Mouse (Mus musculus) intestine, postnatal 0 days (tissue): Measurements from ENCODE around the gene Aspscr1. TPM values are rescaled to one million over a fixed set of nuclear protein-coding genes. Genes with fewer than 3 reads are reported as not detected.

Experiments
- ATAC-seq: fragments of 200-750 bp; cut with Nextera tagmentation; 2 replicates; pipeline ENCODE4 v1.8.0; 2017; ENCODE audit warnings: mild to moderate bottlenecking, moderate TSS enrichment, moderate library complexity
- H3K27ac ChIP-seq: fragments of 300-500 bp; sonication (generic); 2 replicates; pipeline ENCODE4 v1.5.1; 2014; ENCODE audit warnings: mild to moderate bottlenecking, low read depth, low read length, moderate library complexity
- H3K27me3 ChIP-seq: fragments of 300-500 bp; sonication (generic); replicated peaks from 2 replicates; pipeline ENCODE4 v1.6.1; 2014; ENCODE audit warnings: low read length, mixed read lengths; ENCODE audit not compliant: control insufficient read depth, insufficient read depth
- H3K36me3 ChIP-seq: fragments of 300-500 bp; sonication (generic); 2 replicates; pipeline ENCODE4 v1.6.1; 2014; ENCODE audit warnings: mild to moderate bottlenecking, moderate library complexity; ENCODE audit not compliant: control insufficient read depth, insufficient read depth
- H3K4me1 ChIP-seq: fragments of 300-500 bp; sonication (generic); replicated peaks from 2 replicates; pipeline ENCODE4 v1.6.1; 2014; ENCODE audit warnings: antibody characterized with exemption, low read length, mixed read lengths; ENCODE audit not compliant: control insufficient read depth, insufficient read depth
- H3K4me2 ChIP-seq: fragments of 300-500 bp; sonication (generic); replicated peaks from 2 replicates; pipeline ENCODE4 v1.6.1; 2014; ENCODE audit warnings: low read depth, mild to moderate bottlenecking, moderate library complexity
- H3K4me3 ChIP-seq: fragments of 300-500 bp; sonication (generic); 2 replicates; pipeline ENCODE4 v1.5.1; 2014; ENCODE audit warnings: low read depth, low read length
- H3K9ac ChIP-seq: fragments of 300-500 bp; sonication (generic); 2 replicates; pipeline ENCODE4 v1.6.1; 2014; ENCODE audit warnings: mild to moderate bottlenecking, low read depth, low read length
- H3K9me3 ChIP-seq: fragments of 300-500 bp; sonication (generic); 2 replicates; pipeline ENCODE4 v1.6.1; 2016; ENCODE audit warnings: mixed run types; ENCODE audit not compliant: control insufficient read depth
- CTCF ChIP-seq: sonication (generic); IDR thresholded peaks from 2 replicates; pipeline ENCODE4 v1.5.1; 2016; ENCODE audit warnings: low read depth, mild to moderate bottlenecking, control low read depth, antibody characterized with exemption, moderate library complexity
- WGBS: fragments of 180-500 bp; shearing (Covaris S2); extraction: QIAGEN DNeasy Blood & Tissue Kit; methylation state at CpG from one replicate; pipeline ENCODE4 v1.1.7; 2014; 5-methylcytosine and 5-hydroxymethylcytosine counted together
- polyA plus RNA-seq: library from polyadenylated mRNA; unstranded; fragments of >200 nt; fragmentation: Nextera tagmentation; extraction: Ambion mirVana; gene quantifications from 2 replicates; pipeline ENCODE4 v1.2.1, GENCODE M21; 2015

Gene Aspscr1
- polyA plus RNA-seq, 1 experiment from 2014 or later = 105 TPM

DNA sequence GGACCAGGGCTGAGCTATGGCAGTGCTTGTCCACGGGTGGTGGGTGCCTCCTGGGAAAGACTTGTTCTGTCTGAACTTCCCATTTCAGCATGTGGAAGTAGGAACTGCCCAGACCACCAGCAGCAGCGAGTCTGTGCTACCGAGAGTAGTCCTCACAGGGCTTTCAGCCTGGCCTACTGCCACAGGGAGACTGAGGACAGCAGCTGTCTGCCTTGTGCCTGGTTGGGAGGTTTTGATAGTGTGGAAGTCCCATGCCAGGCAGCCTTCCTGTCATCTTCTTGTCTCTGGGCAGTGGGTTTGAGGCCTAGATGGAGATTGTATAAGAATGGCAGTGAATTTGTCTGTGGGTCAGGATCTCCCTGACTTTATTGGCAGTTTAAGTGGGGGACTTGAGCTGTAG lies 16.6 kb downstream of the Aspscr1 start:
- Histone ChIP-seq H3K4me2 (no peak overlapping the region), H3K27ac (no peak overlapping the region), H3K27me3 (no peaks in the 10 kb centered on the region), H3K36me3 (peaks cover 55% of the 10 kb centered on the region), H3K4me3 (no peak overlapping the region), H3K9ac (no peak overlapping the region), H3K4me1 (no peaks in the 10 kb centered on the region), H3K9me3 (no peaks in the 10 kb centered on the region)
- no peak for TF ChIP-seq CTCF
- WGBS = 85% methylated on average over 3 of the region's 3 CpGs
- no peak for ATAC-seq

DNA sequence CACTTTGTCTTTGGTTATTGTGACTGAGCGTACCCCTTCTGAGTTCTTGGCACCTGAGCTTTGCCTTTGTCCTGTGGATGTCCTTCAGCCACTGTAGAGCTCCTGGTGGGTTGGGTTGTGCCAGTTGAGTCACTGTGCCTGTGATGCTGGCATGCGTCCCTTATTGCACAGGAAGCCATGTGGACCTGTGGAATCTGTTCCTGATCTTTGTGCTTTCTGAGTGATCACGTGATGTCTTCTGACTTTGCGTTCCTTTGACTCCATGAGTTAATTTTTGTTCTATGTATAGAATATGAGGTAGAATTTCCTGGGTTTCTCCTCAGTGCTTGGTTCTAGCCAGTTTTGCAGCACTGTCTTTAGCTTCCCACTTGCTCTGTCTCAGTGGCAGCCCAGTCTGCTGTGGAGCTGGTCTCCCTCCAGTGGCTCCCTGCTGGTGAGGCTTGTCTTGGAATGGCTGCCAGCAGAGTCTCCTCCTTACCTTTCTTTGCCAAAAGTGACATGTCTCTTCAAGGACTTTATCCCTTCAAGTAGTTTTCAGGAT lies 19.8 kb downstream of the Aspscr1 start:
- no peak for TF ChIP-seq CTCF
- Histone ChIP-seq H3K9me3 (no peaks in the 10 kb centered on the region), H3K27ac (peak overlapping the region; percentile 46), H3K36me3 (peaks cover 57% of the 10 kb centered on the region), H3K4me1 (no peaks in the 10 kb centered on the region), H3K9ac (no peak overlapping the region), H3K4me3 (no peak overlapping the region), H3K4me2 (no peak overlapping the region), H3K27me3 (no peaks in the 10 kb centered on the region)
- peak; percentile 62; the same call in 1 of the 2 replicates for ATAC-seq
- 69% methylated on average over 4 of the region's 4 CpGs for WGBS

- 88% methylated on average over 3 of the region's 3 CpGs for WGBS
- no peak for TF ChIP-seq CTCF
- Histone ChIP-seq H3K27ac (no peak overlapping the region), H3K9me3 (no peaks in the 10 kb centered on the region), H3K9ac (no peak overlapping the region), H3K4me1 (no peaks in the 10 kb centered on the region), H3K4me2 (no peak overlapping the region), H3K27me3 (no peaks in the 10 kb centered on the region), H3K4me3 (no peak overlapping the region), H3K36me3 (peaks cover 53% of the 10 kb centered on the region)
- no peak for ATAC-seq
Measured at GRCm38 (mm10) chr11:120693461-120693860, 20.7 kb downstream of the Aspscr1 start.

GRCm38 (mm10) chr11:120695184-120695583 lies 22.4 kb downstream of the Aspscr1 start:
- Histone ChIP-seq H3K4me1 (no peaks in the 10 kb centered on the region), H3K27me3 (no peaks in the 10 kb centered on the region), H3K27ac (no peak overlapping the region), H3K36me3 (peaks cover 51% of the 10 kb centered on the region), H3K4me2 (no peak overlapping the region), H3K9me3 (no peaks in the 10 kb centered on the region), H3K4me3 (no peak overlapping the region), H3K9ac (no peak overlapping the region)
- no peak for ATAC-seq
- no peak for TF ChIP-seq CTCF
- WGBS = 42% methylated on average over 4 of the region's 4 CpGs

GRCm38 (mm10) chr11:120695641-120696040 lies 22.9 kb downstream of the Aspscr1 start:
- no peaks in the 10 kb centered on the region for H3K9me3 ChIP-seq
- H3K4me3 ChIP-seq = no peak overlapping the region
- H3K9ac ChIP-seq = no peak overlapping the region
- H3K4me1 ChIP-seq = no peaks in the 10 kb centered on the region
- H3K4me2 ChIP-seq = no peak overlapping the region
- no peak for TF ChIP-seq CTCF
- WGBS = 64% methylated on average over 12 of the region's 12 CpGs
- no peak for ATAC-seq
- no peak overlapping the region for H3K27ac ChIP-seq
- peaks cover 51% of the 10 kb centered on the region for H3K36me3 ChIP-seq
- H3K27me3 ChIP-seq = no peaks in the 10 kb centered on the region

- 91% methylated on average over 6 of the region's 6 CpGs for WGBS
- peak; percentile 52 for TF ChIP-seq CTCF
- H3K36me3 ChIP-seq = peaks cover 58% of the 10 kb centered on the region
- ATAC-seq = no peak
- H3K4me3 ChIP-seq = no peak overlapping the region
- no peaks in the 10 kb centered on the region for H3K9me3 ChIP-seq
- no peaks in the 10 kb centered on the region for H3K4me1 ChIP-seq
- no peak overlapping the region for H3K4me2 ChIP-seq
- no peak overlapping the region; the same call in 1 of the 2 replicates for H3K27ac ChIP-seq
- no peaks in the 10 kb centered on the region for H3K27me3 ChIP-seq
- H3K9ac ChIP-seq = no peak overlapping the region
Measured at GRCm38 (mm10) chr11:120696568-120696967, 23.8 kb downstream of the Aspscr1 start.

- no peaks in the 10 kb centered on the region for H3K9me3 ChIP-seq
- no peak overlapping the region for H3K4me2 ChIP-seq
- H3K4me3 ChIP-seq = no peak overlapping the region
- no peak for ATAC-seq
- TF ChIP-seq CTCF = no peak
- H3K9ac ChIP-seq = no peak overlapping the region
- 63% methylated on average over 10 of the region's 10 CpGs for WGBS
- H3K4me1 ChIP-seq = no peaks in the 10 kb centered on the region
- no peak overlapping the region for H3K27ac ChIP-seq
- H3K36me3 ChIP-seq = peaks cover 70% of the 10 kb centered on the region
- H3K27me3 ChIP-seq = no peaks in the 10 kb centered on the region
Measured at GRCm38 (mm10) chr11:120697741-120698140, 25.0 kb downstream of the Aspscr1 start.
